In genomic region chr15:85462138-85462537, GRCm38 (mm10) we compare ENCODE assay signal across 15 mouse cellular contexts. TPM values are rescaled to one million over a fixed set of nuclear protein-coding genes. Genes with fewer than 3 reads are reported as not detected.
DNase-seq lines count a peak whose midpoint lies in the region; ATAC-seq and TF ChIP-seq lines count a peak whose summit lies in the region.
"Had no signal": no experiment of that assay in that cellular context is flagged by ENCODE, and none has a peak within 500 bp of the region (broad histone marks: within the 10 kb centered on the region; RNA-seq: fewer than 3 reads in every experiment).

No protein-coding gene starts in this region.

- H3K9me3 ChIP-seq in forebrain, embryonic 14.5 days (replicated peaks; ENCODE audit: control insufficient read depth, low read length): no peaks in the 10 kb centered on the region
- no peaks in the 10 kb centered on the region for H3K9me3 ChIP-seq in midbrain, embryonic 12.5 days
- H3K9me3 ChIP-seq: heart, embryonic 15.5 days; stomach, embryonic 15.5 days had no signal

- peaks cover 87% of the 10 kb centered on the region for H3K4me1 ChIP-seq in forebrain, embryonic 14.5 days (ENCODE audit: control insufficient read depth, insufficient read depth, low read length)
- H3K4me1 ChIP-seq in midbrain, embryonic 12.5 days: peaks cover 99% of the 10 kb centered on the region

- H3K27me3 ChIP-seq in forebrain, embryonic 14.5 days (replicated peaks; ENCODE audit: control insufficient read depth, insufficient read depth, low read length): no peaks in the 10 kb centered on the region
- peaks cover 28% of the 10 kb centered on the region for H3K27me3 ChIP-seq in midbrain, embryonic 12.5 days
- H3K27me3 ChIP-seq: stomach, embryonic 15.5 days had no signal

- 34% methylated on average over 4 of the region's 4 CpGs for WGBS in forebrain, embryonic 14.5 days
- WGBS in midbrain, embryonic 12.5 days: 44% methylated on average over 4 of the region's 4 CpGs

- peak; percentile 18 to 39 for DNase-seq in heart, adult 18-20 months
- no peak for DNase-seq in heart, adult 8-10 months (ENCODE audit: low spot score)
- peak; percentile 81 for DNase-seq in brain, embryonic 14.5 days (ENCODE audit: low read depth)
- DNase-seq in forebrain, embryonic 14.5 days (ENCODE audit: low spot score): peak; percentile 72
- DNase-seq in adrenal gland, postnatal 25 days: no peak
- DNase-seq in gastrocnemius, adult 2 months: no peak
- DNase-seq in adrenal gland, postnatal 14 days: no peak
- DNase-seq: kidney, adult 9 months had no signal

- H3K9ac ChIP-seq in forebrain, embryonic 14.5 days (ENCODE audit: low read length): no peak overlapping the region
- no peak overlapping the region for H3K9ac ChIP-seq in midbrain, embryonic 12.5 days (replicated peaks)
- H3K9ac ChIP-seq: heart, embryonic 15.5 days; stomach, embryonic 15.5 days had no signal

- peak overlapping the region; percentile 80 for H3K27ac ChIP-seq in forebrain, embryonic 14.5 days (ENCODE audit: low read depth, low read length)
- H3K27ac ChIP-seq in midbrain, embryonic 12.5 days (replicated peaks): peak overlapping the region; percentile 90
- H3K27ac ChIP-seq in gastrocnemius, adult 2 months: no peak overlapping the region
- H3K27ac ChIP-seq: heart, embryonic 15.5 days; stomach, embryonic 15.5 days had no signal

- no peak overlapping the region for H3K4me3 ChIP-seq in forebrain, embryonic 14.5 days (ENCODE audit: low read depth, low read length)
- H3K4me3 ChIP-seq in midbrain, embryonic 12.5 days: no peak overlapping the region
- H3K4me3 ChIP-seq in gastrocnemius, adult 2 months: no peak overlapping the region
- H3K4me3 ChIP-seq: heart, embryonic 15.5 days; stomach, embryonic 15.5 days had no signal

- H3K36me3 ChIP-seq in forebrain, embryonic 14.5 days (ENCODE audit: control insufficient read depth, insufficient read depth, low read length): peaks cover 19% of the 10 kb centered on the region; the same call in 1 of the 2 replicates
- H3K36me3 ChIP-seq in midbrain, embryonic 12.5 days: peaks cover 5% of the 10 kb centered on the region; the same call in 1 of the 2 replicates

- intact Hi-C loops in gastrocnemius, adult 2 months (cut with DNase I): no loop called here

- no peak for ATAC-seq in forebrain, embryonic 14.5 days
- no peak for ATAC-seq in midbrain, embryonic 12.5 days (ENCODE audit: low FRiP score, low read depth)

- TF ChIP-seq CTCF in brain, embryonic 14.5 days (IDR thresholded peaks at IDR 0.05; ENCODE audit: borderline replicate concordance, extremely low read depth, insufficient read depth, insufficient read length): no peak
- no peak for TF ChIP-seq CTCF in gastrocnemius, adult 2 months (IDR thresholded peaks at IDR 0.05)

- no peak for TF ChIP-seq POLR2A in brain, embryonic 14.5 days (IDR thresholded peaks at IDR 0.05; ENCODE audit: borderline replicate concordance, extremely low read depth, insufficient read depth, insufficient read length, poor library complexity, severe bottlenecking)

- H3K4me2 ChIP-seq in forebrain, embryonic 14.5 days (ENCODE audit: low read length): no peak overlapping the region
- peak overlapping the region; percentile 19; the same call in 1 of the 2 replicates for H3K4me2 ChIP-seq in midbrain, embryonic 12.5 days (replicated peaks)
- H3K4me2 ChIP-seq: heart, embryonic 15.5 days; liver, embryonic 11.5 days; stomach, embryonic 15.5 days had no signal

RNA-seq across cellular contexts. Expression of gene 7530416G11Rik, which starts 40.9 kb away (rescaled TPM):
- not detected for total RNA-seq in heart, adult 18-20 months (2021)
- total RNA-seq in heart, adult 8-10 months (2022): not detected
- polyA plus RNA-seq in brain, embryonic 14.5 days (2012; rRNA removed): 0.05 TPM in 1 of 2 replicates, not detected in the other
- polyA plus RNA-seq in forebrain, embryonic 14.5 days (2014; fragmentation: Nextera tagmentation; extraction: Ambion mirVana): not detected in 2 replicates
- polyA plus RNA-seq in midbrain, embryonic 12.5 days (2016; fragmentation: Nextera tagmentation; extraction: Ambion mirVana): not detected in 2 replicates
- not detected in 2 replicates for total RNA-seq in adrenal gland, postnatal 25 days (2021)
- not detected for total RNA-seq in gastrocnemius, adult 2 months (2021)
- not detected in 2 replicates for total RNA-seq in adrenal gland, postnatal 14 days (2021)
- total RNA-seq: adrenal gland, postnatal 4 days; layer of hippocampus, postnatal 25 days; megakaryocyte-erythroid progenitor cell, adult 5-6 weeks had no signal
- polyA plus RNA-seq: heart, embryonic 15.5 days; liver, embryonic 11.5 days; stomach, embryonic 15.5 days had no signal

Comparison
In these comparisons a context has a peak if more than half of its experiments do, and no peak if none do; other contexts are left out.
1. DNase-seq: peak in heart, adult 18-20 months (2 of 2), brain, embryonic 14.5 days (single experiment) and forebrain, embryonic 14.5 days (single experiment); none in heart, adult 8-10 months (single experiment), adrenal gland, postnatal 25 days (single experiment), gastrocnemius, adult 2 months (single experiment) and adrenal gland, postnatal 14 days (single experiment).